Mouse (Mus musculus): Measurements from ENCODE around the gene Ccdc149. TPM values are rescaled to one million over a fixed set of nuclear protein-coding genes. Genes with fewer than 3 reads are reported as not detected.

Gene Ccdc149
- total RNA-seq (2014; fragmentation: Nextera tagmentation) (not detected in 2 replicates), total RNA-seq (2017) (0.12 TPM in 1 of 2 replicates, not detected in the other), polyA plus RNA-seq (2012) (not detected in 2 replicates)

- TF ChIP-seq TAL1 (conservative IDR thresholded peaks at IDR 0.05; ENCODE audit: low read depth, low read length) (no peak), CTCF (IDR thresholded peaks at IDR 0.05; ENCODE audit: low read depth, low read length) (no peak), POLR2AphosphoS5 (IDR thresholded peaks at IDR 0.05; ENCODE audit: insufficient replicate concordance, low read depth, low read length) (no peak), GATA2 (IDR thresholded peaks at IDR 0.05; ENCODE audit: borderline replicate concordance, low read depth, low read length) (no peak), GATA1 (IDR thresholded peaks at IDR 0.05; ENCODE audit: borderline replicate concordance, low read length) (no peak)
- DNase-seq (ENCODE audit: low spot score) (no peak), ATAC-seq (ENCODE audit: extremely low read depth, insufficient number of reproducible peaks, low FRiP score, poor library complexity, severe bottlenecking) (no peak)
These were observed at the start of gene Ccdc149 for GRCm38 (mm10) chr5:52470991-52471801. TSS of gene Ccdc149 (minus strand) at chr5:52471521.

DNA sequence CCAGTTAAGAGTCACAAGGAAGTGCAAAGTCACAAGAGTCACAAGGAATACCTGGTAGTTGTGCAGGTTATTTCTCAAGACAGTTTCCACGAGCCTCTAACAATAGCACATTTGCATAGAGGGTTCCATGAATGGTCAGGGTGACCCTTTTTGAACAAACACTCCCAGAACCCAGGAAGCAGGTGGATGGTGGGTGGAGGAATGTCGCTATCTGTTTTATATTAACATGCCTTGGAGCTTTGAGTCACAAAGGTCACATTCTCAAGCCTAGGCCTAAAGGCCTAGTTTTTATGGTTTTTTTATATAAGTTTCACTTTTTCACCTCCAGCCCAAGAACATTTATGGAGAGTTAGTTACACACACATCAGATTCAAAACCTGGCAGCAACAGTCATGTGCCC is 48.6 kb upstream of the Ccdc149 start:
- Histone ChIP-seq H3K4me3 (ENCODE audit: low read depth, low read length) (no peak overlapping the region), H3K27me3 (ENCODE audit: insufficient read depth, low read length) (no peaks in the 10 kb centered on the region), H3K4me1 (ENCODE audit: insufficient read depth, low read depth, low read length) (no peaks in the 10 kb centered on the region), H3K36me3 (replicated peaks) (no peaks in the 10 kb centered on the region), H3K9me3 (replicated peaks) (peaks cover 20% of the 10 kb centered on the region)
- ATAC-seq (ENCODE audit: extremely low read depth, insufficient number of reproducible peaks, low FRiP score, poor library complexity, severe bottlenecking) (no peak), DNase-seq (ENCODE audit: low spot score) (no peak)
- no peak for TF ChIP-seq CTCF (IDR thresholded peaks at IDR 0.05; ENCODE audit: low read depth, low read length)
- TF ChIP-seq GATA2 (IDR thresholded peaks at IDR 0.05; ENCODE audit: borderline replicate concordance, low read depth, low read length) = no peak
- no peak for TF ChIP-seq TAL1 (conservative IDR thresholded peaks at IDR 0.05; ENCODE audit: low read depth, low read length)
- no peak for TF ChIP-seq POLR2AphosphoS5 (IDR thresholded peaks at IDR 0.05; ENCODE audit: insufficient replicate concordance, low read depth, low read length)

More at GRCm38 (mm10) chr5:52470991-52471801, at the start of gene Ccdc149:
- Histone ChIP-seq H3K36me3 (replicated peaks) (no peaks in the 10 kb centered on the region), H3K4me1 (ENCODE audit: insufficient read depth, low read depth, low read length) (no peaks in the 10 kb centered on the region), H3K27me3 (ENCODE audit: insufficient read depth, low read length) (no peaks in the 10 kb centered on the region), H3K4me3 (ENCODE audit: low read depth, low read length) (no peak within 1 kb of the TSS; the same call in 1 of the 2 replicates), H3K9me3 (replicated peaks) (peaks cover 32% of the 10 kb centered on the region)

DNA sequence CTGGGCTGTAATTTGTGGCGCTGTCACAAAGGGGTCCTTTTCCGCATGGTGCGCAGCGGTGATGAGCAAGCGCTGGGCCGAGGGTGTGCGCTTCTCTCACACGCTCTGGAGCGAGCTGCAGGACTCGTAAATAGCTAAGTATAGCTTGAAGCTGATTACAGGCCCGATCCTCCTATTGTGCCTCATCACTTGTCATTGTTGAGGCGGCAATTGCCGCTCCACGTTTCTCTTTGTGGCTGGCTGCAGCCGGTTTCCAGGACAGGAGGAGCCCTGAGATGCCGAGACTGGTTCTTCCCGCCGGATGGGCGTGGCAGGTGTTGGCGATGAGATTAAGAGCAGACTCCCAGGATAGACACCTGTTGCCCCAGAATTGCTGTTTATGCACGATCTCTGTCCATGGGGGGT is 44.8 kb upstream of the Ccdc149 start:
- Histone ChIP-seq H3K9me3 (replicated peaks) (peaks cover 16% of the 10 kb centered on the region), H3K36me3 (replicated peaks) (no peaks in the 10 kb centered on the region)

DNA sequence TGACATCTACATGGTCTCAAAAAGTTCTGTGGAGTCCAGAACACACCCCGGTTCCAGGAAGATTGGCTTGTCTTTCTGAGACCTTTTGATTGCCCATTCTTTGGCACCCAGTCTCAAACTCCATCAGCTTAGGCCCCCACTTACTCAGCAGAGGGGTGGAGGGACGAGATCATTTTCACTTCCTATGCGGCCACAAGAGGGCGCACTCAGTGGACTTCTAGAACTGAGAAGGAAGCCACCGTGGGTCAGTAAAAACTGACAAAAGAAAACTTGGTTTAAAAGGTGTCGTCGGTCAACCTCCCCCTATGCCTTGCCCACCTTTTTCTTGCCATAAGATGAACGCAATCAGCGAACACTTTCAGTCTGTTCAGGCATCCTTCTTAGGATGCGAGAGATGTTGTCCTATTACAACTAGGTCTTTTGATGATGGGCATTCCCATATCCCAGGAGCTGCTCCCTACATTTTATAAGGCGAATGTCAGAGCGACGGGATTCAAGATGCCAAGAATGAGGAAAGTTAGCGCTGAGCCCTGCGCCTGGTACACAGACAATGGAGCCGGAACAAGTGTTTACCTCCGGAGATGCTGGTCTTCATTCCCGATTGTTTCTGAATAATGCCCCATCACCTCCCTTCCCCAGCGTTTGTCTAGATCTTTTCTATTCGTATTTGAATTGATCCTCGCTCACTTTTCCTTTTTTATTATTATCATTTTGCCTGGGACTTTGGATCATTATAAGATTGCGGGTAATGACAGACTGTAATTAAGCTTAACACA is 44.1 kb upstream of the Ccdc149 start:
- H3K4me3 ChIP-seq (ENCODE audit: low read depth, low read length) = no peak overlapping the region

More for the DNA sequence above, 44.8 kb upstream of the Ccdc149 start:
- ATAC-seq (ENCODE audit: extremely low read depth, insufficient number of reproducible peaks, low FRiP score, poor library complexity, severe bottlenecking) = no peak
- no peak for DNase-seq (ENCODE audit: low spot score)
- H3K4me1 ChIP-seq (ENCODE audit: insufficient read depth, low read depth, low read length) = no peaks in the 10 kb centered on the region
- no peaks in the 10 kb centered on the region for H3K27me3 ChIP-seq (ENCODE audit: insufficient read depth, low read length)
- no peak overlapping the region for H3K4me3 ChIP-seq (ENCODE audit: low read depth, low read length)
- no peak for TF ChIP-seq GATA2 (IDR thresholded peaks at IDR 0.05; ENCODE audit: borderline replicate concordance, low read depth, low read length)
- TF ChIP-seq CTCF (IDR thresholded peaks at IDR 0.05; ENCODE audit: low read depth, low read length) = no peak
- no peak for TF ChIP-seq GATA1 (IDR thresholded peaks at IDR 0.05; ENCODE audit: borderline replicate concordance, low read length)
- no peak for TF ChIP-seq POLR2AphosphoS5 (IDR thresholded peaks at IDR 0.05; ENCODE audit: insufficient replicate concordance, low read depth, low read length)
- no peak for TF ChIP-seq TAL1 (conservative IDR thresholded peaks at IDR 0.05; ENCODE audit: low read depth, low read length)

GRCm38 (mm10) chr5:52511089-52511488 is 39.8 kb upstream of the Ccdc149 start:
- no peak for ATAC-seq (ENCODE audit: extremely low read depth, insufficient number of reproducible peaks, low FRiP score, poor library complexity, severe bottlenecking)
- H3K4me1 ChIP-seq (ENCODE audit: insufficient read depth, low read depth, low read length) = no peaks in the 10 kb centered on the region
- H3K27me3 ChIP-seq (ENCODE audit: insufficient read depth, low read length) = no peaks in the 10 kb centered on the region
- no peaks in the 10 kb centered on the region for H3K36me3 ChIP-seq (replicated peaks)
- TF ChIP-seq CTCF (IDR thresholded peaks at IDR 0.05; ENCODE audit: low read depth, low read length) = no peak
- TF ChIP-seq POLR2AphosphoS5 (IDR thresholded peaks at IDR 0.05; ENCODE audit: insufficient replicate concordance, low read depth, low read length) = no peak
- TF ChIP-seq TAL1 (conservative IDR thresholded peaks at IDR 0.05; ENCODE audit: low read depth, low read length) = no peak
- TF ChIP-seq GATA1 (IDR thresholded peaks at IDR 0.05; ENCODE audit: borderline replicate concordance, low read length) = no peak
- no peak for TF ChIP-seq GATA2 (IDR thresholded peaks at IDR 0.05; ENCODE audit: borderline replicate concordance, low read depth, low read length)
- H3K9me3 ChIP-seq (replicated peaks) = no peaks in the 10 kb centered on the region
- no peak for DNase-seq (ENCODE audit: low spot score)
- H3K4me3 ChIP-seq (ENCODE audit: low read depth, low read length) = no peak overlapping the region

More for the DNA sequence above, 44.1 kb upstream of the Ccdc149 start:
- H3K27me3 ChIP-seq (ENCODE audit: insufficient read depth, low read length) = no peaks in the 10 kb centered on the region
- DNase-seq (ENCODE audit: low spot score) (peak; percentile 45), ATAC-seq (ENCODE audit: extremely low read depth, insufficient number of reproducible peaks, low FRiP score, poor library complexity, severe bottlenecking) (no peak)
- H3K4me1 ChIP-seq (ENCODE audit: insufficient read depth, low read depth, low read length) = no peaks in the 10 kb centered on the region
- H3K9me3 ChIP-seq (replicated peaks) = peaks cover 10% of the 10 kb centered on the region
- TF ChIP-seq CTCF (IDR thresholded peaks at IDR 0.05; ENCODE audit: low read depth, low read length) (peak; percentile 21; the same call in 1 of the 2 replicates), GATA1 (IDR thresholded peaks at IDR 0.05; ENCODE audit: borderline replicate concordance, low read length) (no peak)
- H3K36me3 ChIP-seq (replicated peaks) = no peaks in the 10 kb centered on the region

DNA sequence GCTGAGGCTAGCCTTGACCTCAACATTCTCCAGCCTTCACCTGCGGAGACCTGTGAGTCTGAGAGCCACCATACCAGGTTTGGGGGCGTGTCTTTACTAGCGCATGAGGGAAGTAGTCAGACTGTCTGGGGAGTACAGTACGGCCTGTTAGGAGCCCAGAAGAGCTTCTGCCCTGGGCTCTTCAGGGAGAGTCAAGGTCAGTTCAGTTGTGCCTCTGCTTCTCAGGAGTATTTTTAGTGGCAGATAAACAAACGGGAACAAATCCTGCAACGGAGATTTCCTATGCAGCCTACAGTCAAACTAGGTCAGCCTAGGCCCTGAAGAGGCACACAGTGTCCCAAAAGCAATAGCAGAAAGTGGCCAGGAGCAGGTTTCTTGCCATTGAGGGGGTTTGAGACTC is 38.1 kb upstream of the Ccdc149 start:
- ATAC-seq (ENCODE audit: extremely low read depth, insufficient number of reproducible peaks, low FRiP score, poor library complexity, severe bottlenecking) (no peak), DNase-seq (ENCODE audit: low spot score) (no peak)
- H3K36me3 ChIP-seq (replicated peaks) = no peaks in the 10 kb centered on the region
- no peaks in the 10 kb centered on the region for H3K27me3 ChIP-seq (ENCODE audit: insufficient read depth, low read length)
- H3K4me3 ChIP-seq (ENCODE audit: low read depth, low read length) = no peak overlapping the region
- TF ChIP-seq GATA2 (IDR thresholded peaks at IDR 0.05; ENCODE audit: borderline replicate concordance, low read depth, low read length) = no peak
- TF ChIP-seq GATA1 (IDR thresholded peaks at IDR 0.05; ENCODE audit: borderline replicate concordance, low read length) = no peak
- no peak for TF ChIP-seq CTCF (IDR thresholded peaks at IDR 0.05; ENCODE audit: low read depth, low read length)
- TF ChIP-seq TAL1 (conservative IDR thresholded peaks at IDR 0.05; ENCODE audit: low read depth, low read length) = no peak
- TF ChIP-seq POLR2AphosphoS5 (IDR thresholded peaks at IDR 0.05; ENCODE audit: insufficient replicate concordance, low read depth, low read length) = no peak
- H3K9me3 ChIP-seq (replicated peaks) = no peaks in the 10 kb centered on the region
- no peaks in the 10 kb centered on the region for H3K4me1 ChIP-seq (ENCODE audit: insufficient read depth, low read depth, low read length)

Data from G1E (cell line).